Mouse (Mus musculus) ES-E14 (cell line): ENCODE results near the gene Map3k11. TPM values are rescaled to one million over a fixed set of nuclear protein-coding genes. Genes with fewer than 3 reads are reported as not detected.
A peak's percentile ranks its signal among the peaks of the same experiment; 100 is the strongest.

Experiments
- DNase-seq: peaks from one replicate; pipeline ENCODE4 v3.0.0-alpha.2; 2013; ENCODE audit warnings: low read depth, low spot score
- H3K27ac ChIP-seq: 2 replicates; pipeline ENCODE4 v1.5.1; 2012; ENCODE audit warnings: low read depth, mild to moderate bottlenecking, low read length, moderate library complexity, mixed read lengths; ENCODE audit not compliant: poor library complexity, insufficient read depth, severe bottlenecking
- H3K36me3 ChIP-seq: 2 replicates; pipeline ENCODE4 v1.6.1; 2012; ENCODE audit warnings: mild to moderate bottlenecking, low read length, moderate library complexity, mixed read lengths; ENCODE audit not compliant: control insufficient read depth, poor library complexity, insufficient read depth, severe bottlenecking
- H3K4me1 ChIP-seq, 2 experiments: fragments of 150-350 bp in 1 of 2; sonication (generic) in 1 of 2; 2 replicates each; pipeline ENCODE4 v1.6.1; 2012; ENCODE audit warnings: low read length in 2 of 2, mild to moderate bottlenecking in 1 of 2, mixed read lengths in 1 of 2; ENCODE audit not compliant: control insufficient read depth in 2 of 2, insufficient read depth in 2 of 2, poor library complexity in 1 of 2
- H3K4me3 ChIP-seq, 2 experiments: fragments of 150-350 bp in 1 of 2; sonication (generic) in 1 of 2; 2 replicates each; pipeline ENCODE4 v1.5.1; 2012; ENCODE audit warnings: low read length in 2 of 2, low read depth in 1 of 2, mild to moderate bottlenecking in 1 of 2, mixed read lengths in 1 of 2; ENCODE audit not compliant: insufficient read depth in 1 of 2, poor library complexity in 1 of 2, severe bottlenecking in 1 of 2
- H3K9ac ChIP-seq: 2 replicates; pipeline ENCODE4 v1.6.1; 2012; ENCODE audit warnings: low read depth, mild to moderate bottlenecking, low read length, mixed read lengths; ENCODE audit not compliant: poor library complexity, insufficient read depth, severe bottlenecking
- H3K9me3 ChIP-seq: fragments of 150-350 bp; sonication (generic); 2 replicates; pipeline ENCODE4 v1.6.1; 2012; ENCODE audit warnings: low read depth, mild to moderate bottlenecking, low read length; ENCODE audit not compliant: control insufficient read depth, insufficient read depth
- CHD2 ChIP-seq: IDR thresholded peaks from 2 replicates; pipeline ENCODE4 v1.6.1; 2014; ENCODE audit warnings: mild to moderate bottlenecking, low read depth, low read length, inconsistent platforms
- HCFC1 ChIP-seq: IDR thresholded peaks from 2 replicates; pipeline ENCODE4 v1.6.1; 2012; ENCODE audit warnings: low read length, inconsistent platforms, borderline replicate concordance; ENCODE audit not compliant: insufficient read depth
- MAFK ChIP-seq: IDR thresholded peaks from 2 replicates; pipeline ENCODE4 v1.6.1; 2014; ENCODE audit warnings: mild to moderate bottlenecking, low read depth, low read length, inconsistent platforms; ENCODE audit not compliant: insufficient read depth
- ZC3H11A ChIP-seq: IDR thresholded peaks from 2 replicates; pipeline ENCODE4 v1.6.1; 2012; ENCODE audit warnings: low read depth, mild to moderate bottlenecking, inconsistent platforms, low read length, borderline replicate concordance
- ZNF384 ChIP-seq: IDR thresholded peaks from 2 replicates; pipeline ENCODE4 v1.6.1; 2012; ENCODE audit warnings: low read depth, low read length, inconsistent platforms
- in situ Hi-C, 2 experiments: fragments of 600-800 bp; cut with MboI; formaldehyde crosslinking; loops; one replicate each; pipeline ENCODE4 v1.15.1; 2025; ENCODE audit warnings: low sequenced_read_pairs in 2 of 2, inconsistent platforms in 1 of 2; ENCODE audit not compliant: unreplicated experiment in 2 of 2
- total RNA-seq: library from RNA; depleted of rRNA; stranded (reverse); fragments of 300-350 nt; gene quantifications from 2 replicates; pipeline ENCODE4 v1.2.3, GENCODE M21; 2012

Gene Map3k11
- total RNA-seq, 1 experiment = 19.3 TPM

- peaks cover 4 to 13% of the 10 kb centered on the region in 2 experiments; a peak in 2 of 4 replicates for H3K4me1 ChIP-seq
- peak overlapping the region; percentile 67 for H3K9ac ChIP-seq
- peaks cover 20% of the 10 kb centered on the region for H3K36me3 ChIP-seq
- no peaks in the 10 kb centered on the region for H3K9me3 ChIP-seq
- no peak for TF ChIP-seq ZC3H11A
- no peak for TF ChIP-seq HCFC1
- no peak for TF ChIP-seq MAFK
- TF ChIP-seq ZNF384 = no peak
- TF ChIP-seq CHD2 = no peak
- in situ Hi-C loops = no loop called here
- H3K4me3 ChIP-seq = peak overlapping the region; percentile 81 to 90
- DNase-seq = peak; percentile 48
- H3K27ac ChIP-seq = peak overlapping the region; percentile 1; the same call in 1 of the 2 replicates
Observed at GRCm38 (mm10) chr19:5689565-5690342, 1.2 kb downstream of the Map3k11 start.

DNA sequence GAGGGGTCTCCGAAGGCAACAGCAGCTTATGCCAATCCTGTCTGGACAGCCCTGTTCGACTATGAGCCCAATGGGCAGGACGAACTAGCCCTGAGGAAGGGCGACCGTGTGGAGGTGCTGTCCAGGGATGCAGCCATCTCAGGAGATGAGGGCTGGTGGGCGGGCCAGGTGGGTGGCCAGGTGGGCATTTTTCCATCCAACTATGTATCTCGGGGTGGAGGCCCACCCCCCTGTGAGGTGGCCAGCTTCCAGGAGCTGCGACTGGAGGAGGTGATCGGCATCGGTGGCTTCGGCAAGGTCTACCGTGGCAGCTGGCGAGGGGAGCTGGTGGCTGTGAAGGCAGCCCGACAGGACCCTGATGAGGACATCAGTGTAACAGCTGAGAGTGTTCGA lies 1.8 kb downstream of the Map3k11 start:
- H3K27ac ChIP-seq = no peak overlapping the region
- H3K9me3 ChIP-seq = no peaks in the 10 kb centered on the region
- H3K9ac ChIP-seq = peak overlapping the region; percentile 67
- TF ChIP-seq ZNF384 (no peak), HCFC1 (no peak), MAFK (no peak)
- H3K4me1 ChIP-seq = peaks cover 4 to 16% of the 10 kb centered on the region in 2 experiments; a peak in 2 of 4 replicates
- peak overlapping the region; percentile 81 to 90 for H3K4me3 ChIP-seq
- no peak for DNase-seq
- in situ Hi-C loops = no loop called here
- peaks cover 15% of the 10 kb centered on the region for H3K36me3 ChIP-seq

DNA sequence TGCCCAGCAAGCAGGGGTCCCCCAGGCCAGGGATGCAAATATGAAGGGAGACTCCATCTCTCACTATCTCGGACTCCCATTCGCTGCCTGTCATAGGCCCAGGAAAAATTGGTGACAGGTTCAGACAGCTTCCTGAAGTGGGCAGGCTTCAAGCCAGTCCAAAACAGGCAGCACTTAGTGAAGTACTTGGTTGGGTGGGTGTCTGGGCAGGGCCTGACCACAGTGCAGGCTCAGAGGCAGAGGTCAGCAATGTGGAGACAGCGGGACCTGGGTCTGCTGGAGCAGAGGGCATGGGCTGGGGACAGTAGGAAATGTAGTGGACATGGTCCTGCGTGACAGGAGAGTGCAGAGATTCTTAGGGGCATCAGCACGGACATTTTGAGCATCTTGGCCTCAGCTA lies 3.1 kb downstream of the Map3k11 start:
- in situ Hi-C loops = no loop called here
- Histone ChIP-seq H3K4me3 (no peak overlapping the region), H3K9me3 (no peaks in the 10 kb centered on the region), H3K27ac (no peak overlapping the region), H3K9ac (no peak overlapping the region), H3K4me1 (peaks cover 4 to 17% of the 10 kb centered on the region in 2 experiments; a peak in 2 of 4 replicates), H3K36me3 (peaks cover 4% of the 10 kb centered on the region; the same call in 1 of the 2 replicates)
- no peak for DNase-seq
- no peak for TF ChIP-seq CHD2

DNA sequence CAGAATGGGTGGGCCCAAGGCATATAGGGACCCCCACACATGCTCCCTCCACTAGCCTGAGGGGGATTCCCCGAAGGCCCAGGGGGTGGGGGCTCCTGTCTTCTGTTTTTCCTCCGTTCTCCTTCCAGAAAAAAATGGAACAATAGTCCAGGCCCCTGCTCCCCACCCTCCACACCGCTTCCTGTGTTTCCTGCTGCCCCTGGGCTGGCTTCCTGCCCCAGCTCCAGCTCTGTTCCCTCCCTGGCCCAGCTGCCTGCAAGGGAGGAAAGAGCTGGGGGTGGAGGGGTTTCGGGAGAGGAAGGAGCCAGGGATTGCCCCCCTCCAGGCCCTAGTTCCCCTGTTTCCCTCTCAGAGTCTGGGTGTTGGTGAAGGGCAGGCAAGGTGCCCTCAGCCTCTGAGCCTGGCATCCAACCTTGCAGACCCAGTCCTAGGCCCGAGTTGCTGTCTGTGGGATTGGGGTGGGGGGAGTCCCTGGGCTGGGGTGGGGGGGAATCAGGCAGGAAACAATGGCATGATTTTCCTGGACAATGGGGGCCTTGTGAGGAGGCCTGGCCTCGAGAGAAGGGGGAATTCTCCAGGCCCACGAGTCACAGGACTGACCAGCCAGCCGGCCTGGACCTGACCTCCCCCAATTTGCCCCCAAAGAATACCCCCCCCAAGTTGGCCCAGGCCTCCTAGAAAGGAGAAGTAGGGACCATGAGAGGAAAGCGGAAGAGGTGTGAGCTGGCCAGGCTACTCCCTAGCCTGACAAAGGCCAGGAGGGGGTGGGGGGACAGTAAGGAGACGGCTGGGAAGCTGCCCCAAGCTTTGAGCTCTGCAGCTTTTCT lies 3.8 kb downstream of the Map3k11 start:
- H3K9ac ChIP-seq = no peak overlapping the region
- DNase-seq = no peak
- no peak overlapping the region for H3K27ac ChIP-seq
- H3K4me3 ChIP-seq = no peak overlapping the region
- in situ Hi-C loops = no loop called here
- TF ChIP-seq HCFC1 = no peak
- TF ChIP-seq ZNF384 = no peak
- TF ChIP-seq CHD2 = no peak
- no peak for TF ChIP-seq MAFK
- TF ChIP-seq ZC3H11A = no peak
- H3K36me3 ChIP-seq = peaks cover 4% of the 10 kb centered on the region; the same call in 1 of the 2 replicates
- no peaks in the 10 kb centered on the region for H3K9me3 ChIP-seq
- peaks cover 4 to 16% of the 10 kb centered on the region in 2 experiments; a peak in 2 of 4 replicates for H3K4me1 ChIP-seq
